ENCODE assay signal across 9 mouse cellular contexts in the genomic region with DNA sequence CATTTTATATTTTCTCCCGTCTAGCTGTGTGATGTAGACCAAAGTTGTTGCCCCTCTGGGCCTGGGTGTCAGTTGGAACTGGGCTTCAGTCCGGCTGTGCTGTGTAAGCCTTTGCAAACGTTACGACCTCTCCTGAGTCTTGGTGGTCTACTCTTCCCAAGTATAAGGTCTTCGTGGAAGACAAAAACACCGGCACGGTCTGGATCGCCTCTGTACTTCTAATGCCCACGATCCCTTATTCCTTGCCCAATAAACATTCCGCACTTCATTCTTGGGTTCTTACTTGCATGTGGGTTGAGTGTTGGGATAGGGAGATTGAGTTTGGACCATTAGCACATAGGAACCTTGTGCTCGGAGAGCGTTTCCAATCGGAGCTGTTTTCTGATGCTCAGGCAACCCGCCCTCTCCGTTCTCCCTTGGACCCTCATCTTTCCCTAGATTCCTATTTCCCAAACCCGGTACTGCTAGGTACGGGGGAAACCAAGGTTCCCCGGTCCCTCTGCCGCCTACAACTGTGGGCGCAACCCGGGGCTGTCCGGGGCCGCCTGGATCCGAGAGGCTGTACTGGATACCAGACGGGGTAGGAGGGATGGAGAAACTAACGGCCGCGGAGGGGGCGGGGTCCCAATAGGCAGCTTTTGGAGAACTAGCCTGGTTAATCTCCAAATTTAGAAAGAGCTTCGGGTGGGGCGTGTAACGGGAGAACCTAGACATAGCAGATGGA. TPM values are rescaled to one million over a fixed set of nuclear protein-coding genes. Genes with fewer than 3 reads are reported as not detected.
DNase-seq lines count a peak whose midpoint lies in the region; ATAC-seq and TF ChIP-seq lines count a peak whose summit lies in the region.
"Had no signal": no experiment of that assay in that cellular context is flagged by ENCODE, and none has a peak within 500 bp of the region (broad histone marks: within the 10 kb centered on the region; RNA-seq: fewer than 3 reads in every experiment).

No protein-coding gene starts in this region.

- 21% methylated on average over 32 of the region's 32 CpGs for WGBS in kidney, adult 2 months
- WGBS in embryonic facial prominence, embryonic 14.5 days = 10% methylated on average over 32 of the region's 32 CpGs
- WGBS in limb, embryonic 14.5 days = 12% methylated on average over 32 of the region's 32 CpGs
- 12% methylated on average over 32 of the region's 32 CpGs for WGBS in stomach, embryonic 16.5 days

- H3K4me3 ChIP-seq in kidney, adult 2 months (ENCODE audit: insufficient read depth, low read depth, low read length) = peak overlapping the region; percentile 21; the same call in 1 of the 2 replicates
- peak overlapping the region; percentile 77 for H3K4me3 ChIP-seq in embryonic facial prominence, embryonic 14.5 days (ENCODE audit: low read depth, low read length)
- H3K4me3 ChIP-seq in limb, embryonic 14.5 days (replicated peaks; ENCODE audit: low read length) = peak overlapping the region; percentile 81
- peak overlapping the region; percentile 65 for H3K4me3 ChIP-seq in stomach, embryonic 16.5 days (replicated peaks; ENCODE audit: low read length)

- H3K9ac ChIP-seq in embryonic facial prominence, embryonic 14.5 days (ENCODE audit: low read depth, low read length) = peak overlapping the region; percentile 86
- peak overlapping the region; percentile 92 for H3K9ac ChIP-seq in limb, embryonic 14.5 days (ENCODE audit: low read depth, low read length, severe bottlenecking)
- H3K9ac ChIP-seq in stomach, embryonic 16.5 days (ENCODE audit: low read length) = peak overlapping the region; percentile 94

- no peak for DNase-seq in kidney, adult 2 months
- DNase-seq in kidney, postnatal 10 days = no peak
- peak; percentile 78 for DNase-seq in R1 (ENCODE audit: low read depth, low spot score)
- DNase-seq in embryonic facial prominence, embryonic 14.5 days (ENCODE audit: low spot score) = peak; percentile 25
- peak; percentile 43 for DNase-seq in limb, embryonic 14.5 days (ENCODE audit: low spot score)
- no peak for DNase-seq in spleen, postnatal 4 days (ENCODE audit: low spot score in 2 of 2)
- DNase-seq in adrenal gland, adult 2 months = no peak

- no peaks in the 10 kb centered on the region for H3K36me3 ChIP-seq in kidney, adult 2 months (ENCODE audit: control insufficient read depth, insufficient read depth, low read length)
- H3K36me3 ChIP-seq in embryonic facial prominence, embryonic 14.5 days (ENCODE audit: control insufficient read depth, insufficient read depth, low read length) = no peaks in the 10 kb centered on the region
- H3K36me3 ChIP-seq in limb, embryonic 14.5 days (ENCODE audit: control insufficient read depth, insufficient read depth, low read length) = no peaks in the 10 kb centered on the region
- H3K36me3 ChIP-seq in stomach, embryonic 16.5 days (ENCODE audit: control insufficient read depth, insufficient read depth, low read length) = no peaks in the 10 kb centered on the region

- no peak overlapping the region for H3K27ac ChIP-seq in kidney, adult 2 months (ENCODE audit: insufficient read depth, low read depth, low read length)
- H3K27ac ChIP-seq in embryonic facial prominence, embryonic 14.5 days (replicated peaks; ENCODE audit: low read depth, low read length) = no peak overlapping the region
- H3K27ac ChIP-seq in limb, embryonic 14.5 days (replicated peaks; ENCODE audit: low read depth, low read length) = no peak overlapping the region
- H3K27ac ChIP-seq in stomach, embryonic 16.5 days (ENCODE audit: low read length) = no peak overlapping the region

- H3K4me2 ChIP-seq in embryonic facial prominence, embryonic 14.5 days (ENCODE audit: low read depth, low read length) = peak overlapping the region; percentile 94
- peak overlapping the region; percentile 94 for H3K4me2 ChIP-seq in limb, embryonic 14.5 days (replicated peaks; ENCODE audit: low read depth, low read length, severe bottlenecking)
- peak overlapping the region; percentile 85 for H3K4me2 ChIP-seq in stomach, embryonic 16.5 days (ENCODE audit: low read depth, low read length)

- ATAC-seq in embryonic facial prominence, embryonic 14.5 days (ENCODE audit: low read depth) = no peak
- ATAC-seq in limb, embryonic 14.5 days (ENCODE audit: low FRiP score, low read depth) = no peak
- ATAC-seq in stomach, embryonic 16.5 days (ENCODE audit: insufficient read depth, low FRiP score) = no peak

- no peaks in the 10 kb centered on the region for H3K9me3 ChIP-seq in embryonic facial prominence, embryonic 14.5 days (ENCODE audit: control insufficient read depth, low read length)
- no peaks in the 10 kb centered on the region for H3K9me3 ChIP-seq in limb, embryonic 14.5 days (ENCODE audit: control insufficient read depth, low read length)
- no peaks in the 10 kb centered on the region for H3K9me3 ChIP-seq in stomach, embryonic 16.5 days (replicated peaks; ENCODE audit: control insufficient read depth, low read length)

- peaks cover 1% of the 10 kb centered on the region; the same call in 1 of the 2 replicates for H3K27me3 ChIP-seq in kidney, adult 2 months (replicated peaks; ENCODE audit: control insufficient read depth, insufficient read depth, low read length)
- H3K27me3 ChIP-seq in embryonic facial prominence, embryonic 14.5 days (replicated peaks; ENCODE audit: control insufficient read depth, insufficient read depth, low read length) = peaks cover 41% of the 10 kb centered on the region
- peaks cover 55% of the 10 kb centered on the region for H3K27me3 ChIP-seq in limb, embryonic 14.5 days (ENCODE audit: control insufficient read depth, insufficient read depth, low read length)
- H3K27me3 ChIP-seq in stomach, embryonic 16.5 days (ENCODE audit: control insufficient read depth, insufficient read depth, low read length) = peaks cover 43% of the 10 kb centered on the region

- TF ChIP-seq CTCF in kidney, adult 2 months (conservative IDR thresholded peaks at IDR 0.05; ENCODE audit: insufficient read depth, insufficient read length, low read depth, low read length) = no peak

- no peak for TF ChIP-seq POLR2A in kidney, adult 2 months (IDR thresholded peaks at IDR 0.05; ENCODE audit: low read depth, low read length)
- TF ChIP-seq POLR2A in limb, embryonic 14.5 days (IDR thresholded peaks at IDR 0.05; ENCODE audit: borderline replicate concordance, extremely low read depth, insufficient read depth, insufficient read length) = no peak

- H3K4me1 ChIP-seq in kidney, adult 2 months (ENCODE audit: control insufficient read depth, insufficient read depth, low read length) = peaks cover 5% of the 10 kb centered on the region; the same call in 1 of the 2 replicates
- peaks cover 32% of the 10 kb centered on the region for H3K4me1 ChIP-seq in embryonic facial prominence, embryonic 14.5 days (ENCODE audit: control insufficient read depth, insufficient read depth, low read length)
- peaks cover 40% of the 10 kb centered on the region for H3K4me1 ChIP-seq in limb, embryonic 14.5 days (ENCODE audit: control insufficient read depth, insufficient read depth, low read length)
- peaks cover 31% of the 10 kb centered on the region for H3K4me1 ChIP-seq in stomach, embryonic 16.5 days (ENCODE audit: control insufficient read depth, insufficient read depth, low read length)

RNA-seq across cellular contexts. Expression of gene Zfp580, which starts 2.3 kb away (rescaled TPM):
- polyA plus RNA-seq in kidney, adult 2 months (2012; rRNA removed) = 17.0 and 17.1 TPM in 2 replicates
- 34.9 and 44.1 TPM in 2 replicates for polyA plus RNA-seq in embryonic facial prominence, embryonic 14.5 days (2014; fragmentation: Nextera tagmentation; extraction: Ambion mirVana)
- polyA plus RNA-seq in limb, embryonic 14.5 days (2012; rRNA removed) = 49.7 and 70.4 TPM in 2 replicates
- polyA plus RNA-seq in limb, embryonic 14.5 days (2014; fragmentation: Nextera tagmentation; extraction: Ambion mirVana) = 47.5 and 57.7 TPM in 2 replicates
- polyA plus RNA-seq in stomach, embryonic 16.5 days (2015; fragmentation: Nextera tagmentation; extraction: Ambion mirVana) = 19.2 and 20.2 TPM in 2 replicates
- 10 to 100 TPM in 1 of 2 experiments, 1 to 10 TPM in 1; 5.6 to 10.4 TPM for total RNA-seq in adrenal gland, adult 2 months (2021)
- polyA plus RNA-seq in adrenal gland, adult 2 months (2012; rRNA removed) = 46.5 and 61.0 TPM in 2 replicates

RNA-seq across cellular contexts. Expression of gene U2af2, which starts 8.3 kb away (rescaled TPM):
- 132 and 153 TPM in 2 replicates for polyA plus RNA-seq in kidney, adult 2 months (2012; rRNA removed)
- 105 and 114 TPM in 2 replicates for polyA plus RNA-seq in embryonic facial prominence, embryonic 14.5 days (2014; fragmentation: Nextera tagmentation; extraction: Ambion mirVana)
- polyA plus RNA-seq in limb, embryonic 14.5 days (2012; rRNA removed) = 431 and 479 TPM in 2 replicates
- polyA plus RNA-seq in limb, embryonic 14.5 days (2014; fragmentation: Nextera tagmentation; extraction: Ambion mirVana) = 123 and 128 TPM in 2 replicates
- polyA plus RNA-seq in stomach, embryonic 16.5 days (2015; fragmentation: Nextera tagmentation; extraction: Ambion mirVana) = 76.3 and 81.1 TPM in 2 replicates
- total RNA-seq in adrenal gland, adult 2 months (2021) = 100 to 1,000 TPM; 157 to 168 TPM
- 126 and 150 TPM in 2 replicates for polyA plus RNA-seq in adrenal gland, adult 2 months (2012; rRNA removed)

RNA-seq across cellular contexts. Expression of gene Zfp784, which starts 15.4 kb away (rescaled TPM):
- 6.4 and 6.8 TPM in 2 replicates for polyA plus RNA-seq in kidney, adult 2 months (2012; rRNA removed)
- polyA plus RNA-seq in embryonic facial prominence, embryonic 14.5 days (2014; fragmentation: Nextera tagmentation; extraction: Ambion mirVana) = 4.4 and 6.0 TPM in 2 replicates
- 6.5 and 6.8 TPM in 2 replicates for polyA plus RNA-seq in limb, embryonic 14.5 days (2012; rRNA removed)
- polyA plus RNA-seq in limb, embryonic 14.5 days (2014; fragmentation: Nextera tagmentation; extraction: Ambion mirVana) = 5.6 and 6.3 TPM in 2 replicates
- 5.9 and 6.1 TPM in 2 replicates for polyA plus RNA-seq in stomach, embryonic 16.5 days (2015; fragmentation: Nextera tagmentation; extraction: Ambion mirVana)
- total RNA-seq in adrenal gland, adult 2 months (2021) = 1 to 10 TPM; 4.4 to 5.1 TPM
- polyA plus RNA-seq in adrenal gland, adult 2 months (2012; rRNA removed) = 7.2 and 8.2 TPM in 2 replicates

RNA-seq across cellular contexts. Expression of gene 4632433K11Rik, which starts 19.7 kb away (rescaled TPM):
- not detected in 2 replicates for polyA plus RNA-seq in kidney, adult 2 months (2012; rRNA removed)
- polyA plus RNA-seq in embryonic facial prominence, embryonic 14.5 days (2014; fragmentation: Nextera tagmentation; extraction: Ambion mirVana) = not detected in 2 replicates
- polyA plus RNA-seq in limb, embryonic 14.5 days (2012; rRNA removed) = not detected in 2 replicates
- not detected in 2 replicates for polyA plus RNA-seq in limb, embryonic 14.5 days (2014; fragmentation: Nextera tagmentation; extraction: Ambion mirVana)
- polyA plus RNA-seq in stomach, embryonic 16.5 days (2015; fragmentation: Nextera tagmentation; extraction: Ambion mirVana) = not detected in 2 replicates
- under 1 TPM in 1 of 2 experiments, not detected in 1; 0.92 TPM for total RNA-seq in adrenal gland, adult 2 months (2021)
- polyA plus RNA-seq in adrenal gland, adult 2 months (2012; rRNA removed) = not detected in 2 replicates
- total RNA-seq: left cerebral cortex, postnatal 14 days had no signal

RNA-seq across cellular contexts. Expression of gene Epn1, which starts 26.4 kb away (rescaled TPM):
- polyA plus RNA-seq in kidney, adult 2 months (2012; rRNA removed) = 243 and 262 TPM in 2 replicates
- 59.3 and 66.2 TPM in 2 replicates for polyA plus RNA-seq in embryonic facial prominence, embryonic 14.5 days (2014; fragmentation: Nextera tagmentation; extraction: Ambion mirVana)
- 119 and 144 TPM in 2 replicates for polyA plus RNA-seq in limb, embryonic 14.5 days (2012; rRNA removed)
- polyA plus RNA-seq in limb, embryonic 14.5 days (2014; fragmentation: Nextera tagmentation; extraction: Ambion mirVana) = 69.1 and 76.2 TPM in 2 replicates
- 50.2 and 50.4 TPM in 2 replicates for polyA plus RNA-seq in stomach, embryonic 16.5 days (2015; fragmentation: Nextera tagmentation; extraction: Ambion mirVana)
- 100 to 1,000 TPM; 114 to 169 TPM for total RNA-seq in adrenal gland, adult 2 months (2021)
- polyA plus RNA-seq in adrenal gland, adult 2 months (2012; rRNA removed) = 291 and 321 TPM in 2 replicates

Comparison
In these comparisons a context has a peak if more than half of its experiments do, and no peak if none do; other contexts are left out.
1. DNase-seq: peak in R1 (single experiment), embryonic facial prominence, embryonic 14.5 days (single experiment) and limb, embryonic 14.5 days (single experiment); none in kidney, adult 2 months (single experiment), kidney, postnatal 10 days (single experiment), spleen, postnatal 4 days (0 of 2) and adrenal gland, adult 2 months (single experiment).
2. H3K4me3 ChIP-seq: peak in every context shown above with its lines; median percentile 81 in limb, embryonic 14.5 days; 77 in embryonic facial prominence, embryonic 14.5 days; 65 in stomach, embryonic 16.5 days; 21 in kidney, adult 2 months.
3. Peak in every context shown above with its lines, with median percentiles within 50 percentile points of each other: H3K4me2 ChIP-seq and H3K9ac ChIP-seq.